Mouse (Mus musculus) embryonic facial prominence, embryonic 10.5 days (tissue): ENCODE results near the gene Galk2. TPM values are rescaled to one million over a fixed set of nuclear protein-coding genes. Genes with fewer than 3 reads are reported as not detected.

Experiments used
- DNase-seq: peaks from one replicate; pipeline ENCODE4 v3.0.0-alpha.2; 2017; ENCODE audit warnings: low spot score
- H3K27ac ChIP-seq: fragments of 300-500 bp; sonication (generic); replicated peaks from 2 replicates; pipeline ENCODE4 v1.5.1; 2016; ENCODE audit warnings: mild to moderate bottlenecking
- H3K27me3 ChIP-seq: fragments of 300-500 bp; sonication (generic); replicated peaks from 2 replicates; pipeline ENCODE4 v1.6.1; 2016; ENCODE audit warnings: low read depth, mild to moderate bottlenecking; ENCODE audit not compliant: poor library complexity, severe bottlenecking
- H3K36me3 ChIP-seq: fragments of 300-500 bp; sonication (generic); replicated peaks from 2 replicates; pipeline ENCODE4 v1.6.1; 2016; ENCODE audit warnings: mild to moderate bottlenecking, moderate library complexity
- H3K4me1 ChIP-seq: fragments of 300-500 bp; sonication (generic); 2 replicates; pipeline ENCODE4 v1.6.1; 2016
- H3K4me3 ChIP-seq: fragments of 300-500 bp; sonication (generic); 2 replicates; pipeline ENCODE4 v1.5.1; 2016; ENCODE audit warnings: mild to moderate bottlenecking, moderate library complexity
- H3K9me3 ChIP-seq: fragments of 300-500 bp; sonication (generic); 2 replicates; pipeline ENCODE4 v1.6.1; 2016; ENCODE audit warnings: mild to moderate bottlenecking
- WGBS: fragments of 180-500 bp; shearing (Covaris S2); methylation state at CpG from one replicate; pipeline ENCODE4 v1.1.7; 2016; 5-methylcytosine and 5-hydroxymethylcytosine counted together
- polyA plus RNA-seq: library from polyadenylated mRNA; unstranded; fragments of >200 nt; fragmentation: Nextera tagmentation; extraction: Ambion mirVana; gene quantifications from 2 replicates; pipeline ENCODE4 v1.2.1, GENCODE M21; 2016

Galk2 gene
- polyA plus RNA-seq, 1 experiment from 2014 or later, result 36.7 TPM

GRCm38 (mm10) chr2:125929396-125929795, 70.5 kb downstream of the Galk2 start:
- whole genome bisulfite sequencing, result 91% methylated on average over 3 of the region's 3 CpGs
- H3K4me3 ChIP-seq, result no peak overlapping the region

GRCm38 (mm10) chr2:125929872-125930271, 71.0 kb downstream of the Galk2 start:
- H3K27me3 ChIP-seq, result no peaks in the 10 kb centered on the region
- no peaks in the 10 kb centered on the region for H3K9me3 ChIP-seq
- H3K36me3 ChIP-seq, result peaks cover 17% of the 10 kb centered on the region
- H3K4me3 ChIP-seq, result no peak overlapping the region
- H3K4me1 ChIP-seq, result peaks cover 15% of the 10 kb centered on the region
- DNase-seq, result no peak
- 74% methylated on average over 2 of the region's 2 CpGs for WGBS
- no peak overlapping the region for H3K27ac ChIP-seq

More at GRCm38 (mm10) chr2:125929396-125929795, 70.5 kb downstream of the Galk2 start:
- Histone ChIP-seq H3K27ac (no peak overlapping the region), H3K9me3 (no peaks in the 10 kb centered on the region), H3K27me3 (no peaks in the 10 kb centered on the region), H3K4me1 (peaks cover 15% of the 10 kb centered on the region), H3K36me3 (peaks cover 17% of the 10 kb centered on the region)
- DNase-seq, result no peak

GRCm38 (mm10) chr2:125931193-125931592, 72.3 kb downstream of the Galk2 start:
- H3K4me3 ChIP-seq, result no peak overlapping the region
- H3K36me3 ChIP-seq, result peaks cover 17% of the 10 kb centered on the region
- H3K27ac ChIP-seq, result no peak overlapping the region
- no peaks in the 10 kb centered on the region for H3K9me3 ChIP-seq
- no peaks in the 10 kb centered on the region for H3K27me3 ChIP-seq
- peaks cover 15% of the 10 kb centered on the region for H3K4me1 ChIP-seq
- 78% methylated on average over 5 of the region's 5 CpGs for WGBS
- no peak for DNase-seq

GRCm38 (mm10) chr2:125932734-125933133, 73.8 kb downstream of the Galk2 start:
- peaks cover 15% of the 10 kb centered on the region for H3K4me1 ChIP-seq
- peak overlapping the region; percentile 48 for H3K27ac ChIP-seq
- peak; percentile 46 for DNase-seq
- H3K36me3 ChIP-seq, result peaks cover 17% of the 10 kb centered on the region
- no peaks in the 10 kb centered on the region for H3K9me3 ChIP-seq
- no peak overlapping the region for H3K4me3 ChIP-seq
- H3K27me3 ChIP-seq, result no peaks in the 10 kb centered on the region

GRCm38 (mm10) chr2:125933977-125934376, 75.1 kb downstream of the Galk2 start:
- Histone ChIP-seq H3K36me3 (peaks cover 17% of the 10 kb centered on the region), H3K27me3 (no peaks in the 10 kb centered on the region), H3K27ac (no peak overlapping the region), H3K9me3 (no peaks in the 10 kb centered on the region), H3K4me3 (no peak overlapping the region), H3K4me1 (peaks cover 15% of the 10 kb centered on the region)
- DNase-seq, result no peak
- 67% methylated on average over 3 of the region's 3 CpGs for WGBS

GRCm38 (mm10) chr2:125936396-125936795, 77.5 kb downstream of the Galk2 start:
- H3K4me1 ChIP-seq, result peaks cover 15% of the 10 kb centered on the region
- H3K4me3 ChIP-seq, result no peak overlapping the region
- peaks cover 9% of the 10 kb centered on the region for H3K36me3 ChIP-seq
- 51% methylated on average over 5 of the region's 5 CpGs for WGBS
- DNase-seq, result peak; percentile 28
- H3K9me3 ChIP-seq, result no peaks in the 10 kb centered on the region
- H3K27me3 ChIP-seq, result no peaks in the 10 kb centered on the region
- no peak overlapping the region for H3K27ac ChIP-seq

GRCm38 (mm10) chr2:125938993-125939642, 80.2 kb downstream of the Galk2 start:
- DNase-seq, result no peak
- H3K4me3 ChIP-seq, result no peak overlapping the region
- 88% methylated on average over 6 of the region's 6 CpGs for WGBS
- H3K36me3 ChIP-seq, result peaks cover 15% of the 10 kb centered on the region
- H3K27me3 ChIP-seq, result no peaks in the 10 kb centered on the region
- no peak overlapping the region for H3K27ac ChIP-seq
- no peaks in the 10 kb centered on the region for H3K4me1 ChIP-seq
- no peaks in the 10 kb centered on the region for H3K9me3 ChIP-seq

- peaks cover 15% of the 10 kb centered on the region for H3K36me3 ChIP-seq
- no peaks in the 10 kb centered on the region for H3K9me3 ChIP-seq
- WGBS, result 79% methylated on average over 6 of the region's 6 CpGs
- H3K4me1 ChIP-seq, result no peaks in the 10 kb centered on the region
- H3K27ac ChIP-seq, result no peak overlapping the region
- no peaks in the 10 kb centered on the region for H3K27me3 ChIP-seq
- DNase-seq, result no peak
- no peak overlapping the region for H3K4me3 ChIP-seq
Observed at GRCm38 (mm10) chr2:125941111-125941785, 82.3 kb downstream of the Galk2 start.

- H3K9me3 ChIP-seq, result no peaks in the 10 kb centered on the region
- no peak overlapping the region for H3K4me3 ChIP-seq
- no peaks in the 10 kb centered on the region for H3K4me1 ChIP-seq
- peaks cover 17% of the 10 kb centered on the region for H3K36me3 ChIP-seq
- H3K27me3 ChIP-seq, result no peaks in the 10 kb centered on the region
- no peak overlapping the region for H3K27ac ChIP-seq
- 75% methylated on average over 1 of the region's 1 CpGs for WGBS
- no peak for DNase-seq
Observed at GRCm38 (mm10) chr2:125943301-125943700, 84.4 kb downstream of the Galk2 start.

- WGBS, result 93% methylated on average over 2 of the region's 2 CpGs
- Histone ChIP-seq H3K4me1 (no peaks in the 10 kb centered on the region), H3K4me3 (no peak overlapping the region), H3K27ac (no peak overlapping the region), H3K9me3 (peaks cover 3% of the 10 kb centered on the region; the same call in 1 of the 2 replicates), H3K27me3 (no peaks in the 10 kb centered on the region), H3K36me3 (peaks cover 27% of the 10 kb centered on the region)
- DNase-seq, result no peak
Observed at GRCm38 (mm10) chr2:125948195-125948594, 89.3 kb downstream of the Galk2 start.

GRCm38 (mm10) chr2:125968811-125969210, 109.9 kb downstream of the Galk2 start:
- Histone ChIP-seq H3K9me3 (no peaks in the 10 kb centered on the region), H3K27me3 (no peaks in the 10 kb centered on the region), H3K4me3 (no peak overlapping the region), H3K27ac (no peak overlapping the region), H3K36me3 (no peaks in the 10 kb centered on the region), H3K4me1 (peaks cover 10% of the 10 kb centered on the region)
- no peak for DNase-seq
- 83% methylated on average over 1 of the region's 1 CpGs for WGBS

GRCm38 (mm10) chr2:125973207-125973606, 114.3 kb downstream of the Galk2 start:
- H3K4me3 ChIP-seq, result no peak overlapping the region
- no peaks in the 10 kb centered on the region for H3K9me3 ChIP-seq
- H3K4me1 ChIP-seq, result peaks cover 31% of the 10 kb centered on the region
- DNase-seq, result peak; percentile 63
- WGBS, result 42% methylated on average over 6 of the region's 6 CpGs
- peak overlapping the region; percentile 76 for H3K27ac ChIP-seq
- H3K27me3 ChIP-seq, result no peaks in the 10 kb centered on the region
- no peaks in the 10 kb centered on the region; the same call in 1 of the 2 replicates for H3K36me3 ChIP-seq

GRCm38 (mm10) chr2:125975206-125975605, 116.3 kb downstream of the Galk2 start:
- DNase-seq, result no peak
- 95% methylated on average over 10 of the region's 10 CpGs for WGBS
- Histone ChIP-seq H3K36me3 (no peaks in the 10 kb centered on the region; the same call in 1 of the 2 replicates), H3K4me1 (peaks cover 31% of the 10 kb centered on the region), H3K27ac (no peak overlapping the region), H3K27me3 (no peaks in the 10 kb centered on the region), H3K9me3 (no peaks in the 10 kb centered on the region), H3K4me3 (no peak overlapping the region)
